Mouse (Mus musculus): ENCODE results near the gene Atn1. TPM values are rescaled to one million over a fixed set of nuclear protein-coding genes. Genes with fewer than 3 reads are reported as not detected.

Gene Atn1
- total and polyA plus RNA-seq, 2 experiments from 2014 or later, result 21.3 to 23.7 TPM

- WGBS, result 79% methylated on average over 7 of the region's 7 CpGs
- Histone ChIP-seq H3K4me1 (ENCODE audit: insufficient read depth, low read length) (no peaks in the 10 kb centered on the region), H3K9me3 (ENCODE audit: low read length) (no peaks in the 10 kb centered on the region), H3K36me3 (ENCODE audit: insufficient read depth, low read length) (peaks cover 44% of the 10 kb centered on the region), H3K9ac (replicated peaks; ENCODE audit: low read length) (no peak overlapping the region), H3K4me2 (ENCODE audit: low read depth, low read length) (no peak overlapping the region), H3K27ac (no peak overlapping the region), H3K27me3 (ENCODE audit: insufficient read depth, low read length) (no peaks in the 10 kb centered on the region), H3K4me3 (ENCODE audit: low read length) (no peak overlapping the region)
- ATAC-seq (no peak), DNase-seq (ENCODE audit: low spot score) (no peak)
- TF ChIP-seq CTCF (IDR thresholded peaks at IDR 0.05; ENCODE audit: low read depth), result no peak
Measured at GRCm38 (mm10) chr6:124703789-124704188, 52.5 kb downstream of the Atn1 start.

GRCm38 (mm10) chr6:124702784-124703103 is 53.6 kb downstream of the Atn1 start:
- Histone ChIP-seq H3K4me2 (ENCODE audit: low read depth, low read length) (no peak overlapping the region), H3K9me3 (ENCODE audit: low read length) (no peaks in the 10 kb centered on the region), H3K27me3 (ENCODE audit: insufficient read depth, low read length) (no peaks in the 10 kb centered on the region), H3K4me1 (ENCODE audit: insufficient read depth, low read length) (no peaks in the 10 kb centered on the region), H3K4me3 (ENCODE audit: low read length) (no peak overlapping the region), H3K9ac (replicated peaks; ENCODE audit: low read length) (no peak overlapping the region), H3K36me3 (ENCODE audit: insufficient read depth, low read length) (peaks cover 44% of the 10 kb centered on the region), H3K27ac (no peak overlapping the region)
- TF ChIP-seq CTCF (IDR thresholded peaks at IDR 0.05; ENCODE audit: low read depth), result peak; percentile 88
- DNase-seq (ENCODE audit: low spot score) (peak; percentile 72), ATAC-seq (peak; percentile 78)
- WGBS, result 63% methylated on average over 3 of the region's 3 CpGs

GRCm38 (mm10) chr6:124702102-124702783 is 54.1 kb downstream of the Atn1 start:
- DNase-seq (ENCODE audit: low spot score) (no peak), ATAC-seq (no peak)
- Histone ChIP-seq H3K9me3 (ENCODE audit: low read length) (no peaks in the 10 kb centered on the region), H3K4me3 (ENCODE audit: low read length) (no peak overlapping the region), H3K4me1 (ENCODE audit: insufficient read depth, low read length) (no peaks in the 10 kb centered on the region), H3K4me2 (ENCODE audit: low read depth, low read length) (no peak overlapping the region), H3K27me3 (ENCODE audit: insufficient read depth, low read length) (no peaks in the 10 kb centered on the region), H3K9ac (replicated peaks; ENCODE audit: low read length) (no peak overlapping the region), H3K27ac (no peak overlapping the region), H3K36me3 (ENCODE audit: insufficient read depth, low read length) (peaks cover 44% of the 10 kb centered on the region)
- TF ChIP-seq CTCF (IDR thresholded peaks at IDR 0.05; ENCODE audit: low read depth), result no peak
- WGBS, result 91% methylated on average over 17 of the region's 17 CpGs

GRCm38 (mm10) chr6:124701338-124701737 is 55.0 kb downstream of the Atn1 start:
- Histone ChIP-seq H3K27ac (no peak overlapping the region), H3K4me2 (ENCODE audit: low read depth, low read length) (no peak overlapping the region), H3K27me3 (ENCODE audit: insufficient read depth, low read length) (no peaks in the 10 kb centered on the region), H3K9me3 (ENCODE audit: low read length) (no peaks in the 10 kb centered on the region), H3K4me3 (ENCODE audit: low read length) (no peak overlapping the region), H3K36me3 (ENCODE audit: insufficient read depth, low read length) (peaks cover 44% of the 10 kb centered on the region), H3K4me1 (ENCODE audit: insufficient read depth, low read length) (no peaks in the 10 kb centered on the region), H3K9ac (replicated peaks; ENCODE audit: low read length) (no peak overlapping the region)
- ATAC-seq (no peak), DNase-seq (ENCODE audit: low spot score) (no peak)
- 72% methylated on average over 8 of the region's 8 CpGs for WGBS
- TF ChIP-seq CTCF (IDR thresholded peaks at IDR 0.05; ENCODE audit: low read depth), result peak; percentile 52

GRCm38 (mm10) chr6:124699962-124700610 is 56.2 kb downstream of the Atn1 start:
- no peak overlapping the region; the same call in 1 of the 2 replicates for H3K27ac ChIP-seq
- no peaks in the 10 kb centered on the region for H3K4me1 ChIP-seq (ENCODE audit: insufficient read depth, low read length)
- peaks cover 42% of the 10 kb centered on the region for H3K36me3 ChIP-seq (ENCODE audit: insufficient read depth, low read length)
- H3K4me2 ChIP-seq (ENCODE audit: low read depth, low read length), result no peak overlapping the region
- TF ChIP-seq CTCF (IDR thresholded peaks at IDR 0.05; ENCODE audit: low read depth), result no peak
- H3K9me3 ChIP-seq (ENCODE audit: low read length), result no peaks in the 10 kb centered on the region
- DNase-seq (ENCODE audit: low spot score) (peak; percentile 69), ATAC-seq (peak; percentile 55)
- 79% methylated on average over 11 of the region's 11 CpGs for whole genome bisulfite sequencing
- H3K27me3 ChIP-seq (ENCODE audit: insufficient read depth, low read length), result no peaks in the 10 kb centered on the region
- H3K4me3 ChIP-seq (ENCODE audit: low read length), result no peak overlapping the region
- no peak overlapping the region for H3K9ac ChIP-seq (replicated peaks; ENCODE audit: low read length)

- Histone ChIP-seq H3K9ac (replicated peaks; ENCODE audit: low read length) (no peak overlapping the region), H3K27ac (no peak overlapping the region), H3K36me3 (ENCODE audit: insufficient read depth, low read length) (peaks cover 35% of the 10 kb centered on the region), H3K4me2 (ENCODE audit: low read depth, low read length) (no peak overlapping the region), H3K9me3 (ENCODE audit: low read length) (no peaks in the 10 kb centered on the region), H3K27me3 (ENCODE audit: insufficient read depth, low read length) (no peaks in the 10 kb centered on the region), H3K4me3 (ENCODE audit: low read length) (no peak overlapping the region), H3K4me1 (ENCODE audit: insufficient read depth, low read length) (no peaks in the 10 kb centered on the region)
- WGBS, result 88% methylated on average over 4 of the region's 4 CpGs
- DNase-seq (ENCODE audit: low spot score) (no peak), ATAC-seq (no peak)
- TF ChIP-seq CTCF (IDR thresholded peaks at IDR 0.05; ENCODE audit: low read depth), result no peak
Measured at GRCm38 (mm10) chr6:124699366-124699765, 57.0 kb downstream of the Atn1 start.

GRCm38 (mm10) chr6:124698751-124699150 is 57.6 kb downstream of the Atn1 start:
- no peaks in the 10 kb centered on the region for H3K4me1 ChIP-seq (ENCODE audit: insufficient read depth, low read length)
- H3K27me3 ChIP-seq (ENCODE audit: insufficient read depth, low read length), result no peaks in the 10 kb centered on the region
- DNase-seq (ENCODE audit: low spot score) (no peak), ATAC-seq (no peak)
- TF ChIP-seq CTCF (IDR thresholded peaks at IDR 0.05; ENCODE audit: low read depth), result no peak
- no peak overlapping the region for H3K9ac ChIP-seq (replicated peaks; ENCODE audit: low read length)
- H3K4me2 ChIP-seq (ENCODE audit: low read depth, low read length), result no peak overlapping the region
- H3K4me3 ChIP-seq (ENCODE audit: low read length), result no peak overlapping the region
- H3K27ac ChIP-seq, result no peak overlapping the region
- H3K36me3 ChIP-seq (ENCODE audit: insufficient read depth, low read length), result peaks cover 30% of the 10 kb centered on the region
- no peaks in the 10 kb centered on the region for H3K9me3 ChIP-seq (ENCODE audit: low read length)
- 87% methylated on average over 6 of the region's 6 CpGs for WGBS

Measured in hindbrain, postnatal 0 days (tissue).